Mouse (Mus musculus) monocyte, adult 5-6 weeks (primary cell): Measurements from ENCODE around the gene Gdpgp1. TPM values are rescaled to one million over a fixed set of nuclear protein-coding genes. Genes with fewer than 3 reads are reported as not detected.
A peak's percentile ranks its signal among the peaks of the same experiment; 100 is the strongest.

Source experiments
- ATAC-seq: fragments of 153-309, 156-312 bp; replicated peaks from 2 replicates; pipeline ENCODE4 v1.8.0; 2017; ENCODE audit warnings: mild to moderate bottlenecking; ENCODE audit not compliant: low TSS enrichment, insufficient number of reproducible peaks, severe bottlenecking, poor library complexity, low FRiP score
- total RNA-seq: library from RNA; stranded (forward); fragments of 200-1000, 200-491, 200-594 nt; gene quantifications from 3 replicates; pipeline ENCODE4 v1.2.3, GENCODE M21; 2017

The Gdpgp1 gene
- total RNA-seq, 1 experiment from 2014 or later = 0.86 TPM

DNA sequence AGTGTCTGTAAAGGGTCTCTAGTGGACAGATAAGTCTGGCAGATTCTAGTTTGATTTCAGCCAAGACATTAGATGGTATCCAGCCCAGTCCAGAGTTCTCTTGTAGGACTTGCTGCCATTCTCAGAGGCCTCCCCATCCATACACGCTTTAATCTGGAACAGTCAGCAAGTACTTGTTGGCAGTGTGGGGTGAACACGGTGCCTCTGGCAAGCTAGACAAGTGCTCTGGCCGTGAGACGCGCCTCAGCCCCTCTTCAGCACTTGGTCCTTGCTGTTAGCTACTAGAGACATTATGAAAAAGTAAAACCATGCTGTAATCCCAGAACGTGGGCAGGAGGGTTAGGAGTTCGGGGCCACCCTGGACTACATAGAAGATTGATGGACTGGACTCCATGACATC lies 19.1 kb upstream of the Gdpgp1 start:
- no peak for ATAC-seq

- ATAC-seq = no peak
Measured at GRCm38 (mm10) chr7:80214459-80214858, 18.2 kb upstream of the Gdpgp1 start.

DNA sequence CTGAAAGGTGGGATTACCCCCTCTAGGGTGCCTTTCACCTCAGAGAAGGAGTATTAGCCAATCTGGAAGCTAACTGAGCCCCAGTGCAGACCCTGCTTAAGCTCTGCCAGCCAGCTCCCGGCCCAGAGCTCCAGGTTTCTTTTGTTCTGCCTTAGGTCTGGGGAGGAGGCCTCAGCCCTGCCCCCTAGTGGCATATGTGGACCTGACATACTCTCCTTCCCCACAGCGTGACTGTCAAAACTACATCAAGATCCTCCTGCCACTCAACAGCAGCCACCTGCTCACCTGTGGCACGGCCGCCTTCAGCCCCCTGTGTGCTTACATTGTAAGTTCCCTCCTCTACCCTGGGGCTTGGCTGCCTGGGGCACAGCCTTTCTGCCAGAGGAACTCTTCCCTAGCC lies 17.3 kb upstream of the Gdpgp1 start:
- ATAC-seq = peak; percentile 74

GRCm38 (mm10) chr7:80216566-80216965 lies 16.1 kb upstream of the Gdpgp1 start:
- no peak for ATAC-seq

DNA sequence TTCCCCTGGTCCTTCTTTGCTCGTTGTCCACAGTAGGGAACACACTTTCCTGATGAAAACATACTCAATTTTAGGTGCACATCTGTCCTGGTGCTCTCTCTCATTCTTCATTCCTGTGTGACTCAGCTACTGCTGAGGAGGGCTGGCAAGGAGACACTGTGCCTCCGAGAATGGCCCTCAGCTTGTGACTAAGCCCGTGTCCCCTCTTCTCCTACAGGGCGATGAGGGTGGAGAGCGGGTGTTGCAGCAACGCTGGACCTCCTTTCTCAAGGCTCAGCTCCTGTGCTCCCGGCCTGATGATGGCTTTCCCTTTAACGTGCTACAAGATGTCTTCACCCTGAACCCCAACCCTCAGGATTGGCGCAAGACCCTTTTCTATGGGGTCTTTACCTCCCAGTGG lies 14.0 kb upstream of the Gdpgp1 start:
- no peak for ATAC-seq

GRCm38 (mm10) chr7:80220237-80220797 lies 12.3 kb upstream of the Gdpgp1 start:
- ATAC-seq = no peak

- no peak for ATAC-seq
Measured at GRCm38 (mm10) chr7:80221179-80221750, 11.4 kb upstream of the Gdpgp1 start.

DNA sequence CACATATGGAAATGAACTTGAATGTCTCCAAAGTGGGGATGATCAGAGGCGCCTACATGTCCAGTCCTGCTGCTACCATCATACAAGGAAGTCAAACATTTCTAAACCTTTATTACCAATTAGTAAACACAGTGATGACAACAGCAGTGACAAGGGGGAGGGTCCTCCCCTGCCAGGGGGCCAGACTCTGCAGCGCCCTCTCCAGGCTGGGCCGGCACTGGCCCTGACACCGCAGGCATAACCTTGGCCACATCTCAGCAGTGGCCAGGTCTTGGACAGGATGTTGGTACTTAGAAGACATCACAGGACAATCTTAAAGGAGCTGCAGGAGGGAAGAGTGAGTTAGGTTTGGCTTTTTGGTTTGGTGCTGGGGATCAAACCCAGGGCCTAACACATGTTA lies 5.6 kb upstream of the Gdpgp1 start:
- no peak for ATAC-seq

GRCm38 (mm10) chr7:80230196-80230595 lies 2.5 kb upstream of the Gdpgp1 start:
- ATAC-seq = no peak

GRCm38 (mm10) chr7:80231971-80232488 lies 635 bp upstream of the Gdpgp1 start:
- no peak for ATAC-seq

- no peak for ATAC-seq
Measured at GRCm38 (mm10) chr7:80233799-80234198, 1.1 kb downstream of the Gdpgp1 start.

DNA sequence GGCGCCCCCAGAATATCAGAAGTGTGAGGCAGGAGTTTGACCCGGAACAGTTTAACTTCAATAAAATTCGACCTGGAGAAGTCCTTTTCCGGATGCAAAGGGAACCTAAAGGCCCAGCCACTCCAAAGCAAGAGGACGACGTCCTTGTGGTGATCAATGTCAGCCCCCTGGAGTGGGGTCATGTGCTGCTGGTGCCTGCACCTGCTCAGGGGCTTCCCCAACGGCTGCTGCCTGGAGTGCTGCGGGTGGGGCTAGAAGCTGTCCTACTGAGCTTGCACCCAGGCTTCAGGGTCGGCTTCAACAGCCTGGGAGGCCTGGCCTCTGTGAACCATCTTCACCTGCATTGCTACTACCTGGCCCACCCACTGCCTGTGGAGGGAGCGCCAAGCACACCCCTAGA lies 5.9 kb downstream of the Gdpgp1 start:
- no peak for ATAC-seq

DNA sequence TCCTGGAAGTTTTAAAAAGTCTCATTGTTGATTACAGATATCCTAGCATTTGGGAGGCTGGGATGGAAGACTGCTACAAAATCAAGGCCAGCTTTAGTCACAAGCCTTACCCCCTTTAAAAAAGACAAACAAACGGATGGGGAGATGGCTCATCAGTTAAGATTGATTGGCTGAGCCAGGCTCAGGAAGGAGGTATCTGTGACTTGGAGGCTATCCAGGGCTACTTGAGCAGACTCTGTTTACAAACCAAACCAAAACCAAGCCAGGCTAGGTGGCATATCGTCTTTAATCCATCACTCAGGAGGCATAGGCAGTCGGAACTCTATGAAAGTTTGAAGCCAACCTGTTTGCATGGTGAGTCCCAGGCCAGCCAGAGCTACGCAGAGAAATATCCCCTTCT lies 9.0 kb downstream of the Gdpgp1 start:
- ATAC-seq = no peak

DNA sequence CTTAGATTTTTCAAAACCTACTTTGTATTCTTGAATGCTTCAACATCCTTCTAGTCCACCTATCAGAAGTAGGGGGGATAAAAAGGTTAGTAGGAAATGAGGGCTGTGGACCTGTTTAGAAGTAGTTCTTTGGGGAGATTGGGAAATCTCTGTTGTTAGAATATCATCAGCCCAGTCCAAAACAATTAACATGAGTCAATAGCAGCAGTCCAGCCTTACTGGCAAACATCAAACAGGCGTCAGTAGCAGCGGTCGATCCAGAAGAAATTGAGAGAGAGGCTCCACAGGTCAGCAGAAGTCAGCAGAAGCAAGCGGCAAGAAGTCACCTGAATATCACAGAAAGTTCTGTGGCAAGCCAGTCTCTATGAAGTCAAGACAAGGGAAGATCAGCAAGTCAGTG lies 12.2 kb downstream of the Gdpgp1 start:
- ATAC-seq = no peak

- ATAC-seq = peak; percentile 99
Measured at GRCm38 (mm10) chr7:80246148-80246721, 13.6 kb downstream of the Gdpgp1 start, which contains the start of gene Ttll13. Gene Ttll13, plus strand, starts transcription at chr7:80246376.

- ATAC-seq = no peak
Measured at GRCm38 (mm10) chr7:80246859-80247258, 14.2 kb downstream of the Gdpgp1 start.

DNA sequence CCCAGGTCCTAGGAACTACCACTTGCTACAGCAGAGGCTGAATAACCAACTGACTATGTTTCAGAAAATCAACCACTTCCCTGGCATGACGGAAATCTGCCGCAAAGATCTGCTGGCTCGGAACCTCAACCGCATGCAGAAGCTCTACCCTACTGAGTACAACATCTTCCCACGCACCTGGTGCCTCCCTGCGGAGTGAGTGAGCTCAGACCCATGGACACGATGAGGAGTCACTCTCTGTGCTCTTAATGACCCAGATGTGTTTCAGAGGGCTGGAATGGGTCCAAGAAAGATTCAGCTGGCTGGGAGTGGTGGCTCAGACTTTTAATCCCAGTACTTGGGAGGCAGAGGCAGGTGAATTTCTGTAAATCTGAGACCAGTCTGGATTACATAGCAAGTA lies 19.8 kb downstream of the Gdpgp1 start:
- no peak for ATAC-seq

DNA sequence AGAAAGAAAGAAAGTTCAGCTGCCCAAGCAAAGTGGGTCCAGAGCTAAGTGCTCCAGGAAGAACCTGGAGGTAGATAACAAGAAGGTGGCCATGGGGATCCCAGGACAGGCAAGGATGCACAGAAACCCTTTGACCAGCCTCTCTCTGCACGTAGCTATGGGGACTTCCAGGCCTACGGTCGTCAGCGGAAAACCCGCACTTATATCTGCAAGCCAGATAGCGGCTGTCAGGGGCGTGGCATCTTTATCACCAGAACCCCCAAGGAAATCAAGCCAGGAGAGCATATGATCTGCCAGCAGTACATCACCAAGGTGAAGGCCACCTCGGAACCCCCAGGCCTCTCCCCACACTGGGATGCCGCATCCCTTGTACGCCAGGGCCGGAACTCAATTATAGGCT lies 20.2 kb downstream of the Gdpgp1 start:
- no peak for ATAC-seq

- no peak for ATAC-seq
Measured at GRCm38 (mm10) chr7:80255981-80256380, 23.3 kb downstream of the Gdpgp1 start.

DNA sequence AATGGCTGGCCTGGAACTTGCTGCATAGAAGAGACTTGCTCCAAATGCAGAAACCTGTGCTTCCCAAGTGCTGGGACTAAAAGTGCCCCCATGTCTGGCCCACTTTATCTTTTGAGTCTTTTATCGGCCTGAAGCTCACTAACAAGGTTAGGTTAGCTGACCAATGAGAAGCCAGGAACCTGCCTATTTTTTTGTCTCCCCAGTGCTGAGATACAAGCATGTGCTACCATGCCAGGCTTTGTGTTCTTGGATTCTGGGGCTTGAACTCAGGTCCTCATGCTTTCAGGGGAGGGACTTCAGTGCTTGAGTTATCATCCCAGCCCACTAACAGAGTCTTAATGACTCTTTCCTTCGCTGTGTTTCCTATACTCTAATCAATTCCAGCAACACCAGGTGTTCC lies 25.0 kb downstream of the Gdpgp1 start:
- no peak for ATAC-seq
